Mouse (Mus musculus) forebrain, embryonic 13.5 days (tissue): ENCODE data around the gene Sipa1l1. TPM values are rescaled to one million over a fixed set of nuclear protein-coding genes. Genes with fewer than 3 reads are reported as not detected.
"Not testable (repeated sequence)": the region's sequence is repeated elsewhere in the genome, so short reads cannot be mapped to it uniquely, and the experiment has no call there.

Experiments
- ATAC-seq: fragments of 200-750 bp; cut with Nextera tagmentation; 2 replicates; pipeline ENCODE4 v1.8.0; 2017
- H3K27ac ChIP-seq: fragments of 300-500 bp; sonication (generic); 2 replicates; pipeline ENCODE4 v1.5.1; 2015; ENCODE audit warnings: inconsistent platforms, mild to moderate bottlenecking, moderate library complexity
- H3K27me3 ChIP-seq: fragments of 300-500 bp; sonication (generic); 2 replicates; pipeline ENCODE4 v1.6.1; 2015; ENCODE audit warnings: mild to moderate bottlenecking, inconsistent platforms
- H3K36me3 ChIP-seq: fragments of 300-500 bp; sonication (generic); 2 replicates; pipeline ENCODE4 v1.6.1; 2015; ENCODE audit warnings: mild to moderate bottlenecking, inconsistent platforms; ENCODE audit not compliant: poor library complexity, severe bottlenecking
- H3K4me1 ChIP-seq: fragments of 300-500 bp; sonication (generic); 2 replicates; pipeline ENCODE4 v1.6.1; 2015; ENCODE audit warnings: inconsistent platforms
- H3K4me2 ChIP-seq: fragments of 300-500 bp; sonication (generic); 2 replicates; pipeline ENCODE4 v1.6.1; 2015; ENCODE audit warnings: inconsistent platforms, mild to moderate bottlenecking, moderate library complexity
- H3K4me3 ChIP-seq: fragments of 300-500 bp; sonication (generic); 2 replicates; pipeline ENCODE4 v1.5.1; 2015; ENCODE audit warnings: mild to moderate bottlenecking, inconsistent platforms
- H3K9ac ChIP-seq: fragments of 300-500 bp; sonication (generic); 2 replicates; pipeline ENCODE4 v1.6.1; 2015; ENCODE audit warnings: mild to moderate bottlenecking, inconsistent platforms
- H3K9me3 ChIP-seq: fragments of 300-500 bp; sonication (generic); replicated peaks from 2 replicates; pipeline ENCODE4 v1.6.1; 2016; ENCODE audit warnings: inconsistent platforms
- WGBS: fragments of 180-500 bp; shearing (Covaris S2); methylation state at CpG from one replicate; pipeline ENCODE4 v1.1.7; 2015; 5-methylcytosine and 5-hydroxymethylcytosine counted together
- polyA plus RNA-seq: library from polyadenylated mRNA; unstranded; fragments of >200 nt; fragmentation: Nextera tagmentation; extraction: Ambion mirVana; gene quantifications from 2 replicates; pipeline ENCODE4 v1.2.1, GENCODE M21; 2015

Gene Sipa1l1
- polyA plus RNA-seq, 1 experiment from 2014 or later = 19.3 TPM

- WGBS = 94% methylated on average over 16 of the region's 16 CpGs
- H3K4me1 ChIP-seq = no peaks in the 10 kb centered on the region
- ATAC-seq = no peak
- no peak overlapping the region for H3K9ac ChIP-seq
- no peak overlapping the region for H3K4me3 ChIP-seq
- no peak overlapping the region for H3K27ac ChIP-seq
- no peak overlapping the region for H3K4me2 ChIP-seq
- H3K36me3 ChIP-seq = no peaks in the 10 kb centered on the region
- no peaks in the 10 kb centered on the region for H3K27me3 ChIP-seq
- H3K9me3 ChIP-seq = no peaks in the 10 kb centered on the region
Observed at GRCm38 (mm10) chr12:82158516-82158915, 10.6 kb upstream of the Sipa1l1 start.

GRCm38 (mm10) chr12:82159372-82159771 lies 9.7 kb upstream of the Sipa1l1 start:
- Histone ChIP-seq H3K4me3 (no peak overlapping the region), H3K9ac (no peak overlapping the region), H3K9me3 (no peaks in the 10 kb centered on the region), H3K4me1 (no peaks in the 10 kb centered on the region), H3K36me3 (no peaks in the 10 kb centered on the region), H3K27ac (no peak overlapping the region), H3K4me2 (no peak overlapping the region), H3K27me3 (no peaks in the 10 kb centered on the region)
- no peak for ATAC-seq
- 97% methylated on average over 3 of the region's 3 CpGs for WGBS

- 76% methylated on average over 4 of the region's 4 CpGs for WGBS
- ATAC-seq = no peak
- Histone ChIP-seq H3K4me3 (no peak overlapping the region), H3K4me1 (peaks cover 20% of the 10 kb centered on the region), H3K9me3 (no peaks in the 10 kb centered on the region), H3K36me3 (no peaks in the 10 kb centered on the region), H3K4me2 (peak overlapping the region; percentile 53), H3K27me3 (no peaks in the 10 kb centered on the region), H3K9ac (peak overlapping the region; percentile 53; the same call in 1 of the 2 replicates), H3K27ac (no peak overlapping the region; the same call in 1 of the 2 replicates)
Observed at GRCm38 (mm10) chr12:82165651-82166050, 3.5 kb upstream of the Sipa1l1 start.

- H3K4me2 ChIP-seq = peak overlapping the region; percentile 53
- H3K36me3 ChIP-seq = no peaks in the 10 kb centered on the region
- H3K27me3 ChIP-seq = no peaks in the 10 kb centered on the region
- H3K9ac ChIP-seq = peak overlapping the region; percentile 53; the same call in 1 of the 2 replicates
- WGBS = 11% methylated on average over 14 of the region's 14 CpGs
- peaks cover 25% of the 10 kb centered on the region for H3K4me1 ChIP-seq
- H3K9me3 ChIP-seq = no peaks in the 10 kb centered on the region
- H3K27ac ChIP-seq = no peak overlapping the region; the same call in none of the 2 replicates
- ATAC-seq = no peak
- H3K4me3 ChIP-seq = peak overlapping the region; percentile 8
Observed at GRCm38 (mm10) chr12:82166101-82166571, 3.0 kb upstream of the Sipa1l1 start.

GRCm38 (mm10) chr12:82169571-82170431 lies 681 bp downstream of the Sipa1l1 start:
- Histone ChIP-seq H3K4me2 (peak overlapping the region; percentile 89), H3K4me1 (peaks cover 54% of the 10 kb centered on the region), H3K36me3 (no peaks in the 10 kb centered on the region), H3K9ac (peak overlapping the region; percentile 93), H3K27ac (peak overlapping the region; percentile 96), H3K27me3 (no peaks in the 10 kb centered on the region), H3K4me3 (peak overlapping the region; percentile 91), H3K9me3 (no peaks in the 10 kb centered on the region)
- ATAC-seq = peak; percentile 72
- under 1% methylated on average over 75 of the region's 109 CpGs for whole genome bisulfite sequencing

- Histone ChIP-seq H3K9me3 (no peaks in the 10 kb centered on the region), H3K4me1 (peaks cover 54% of the 10 kb centered on the region), H3K27ac (peak overlapping the region; percentile 96), H3K36me3 (no peaks in the 10 kb centered on the region), H3K4me3 (peak overlapping the region; percentile 91), H3K27me3 (no peaks in the 10 kb centered on the region), H3K4me2 (peak overlapping the region; percentile 89), H3K9ac (peak overlapping the region; percentile 93)
- WGBS = under 1% methylated on average over 29 of the region's 29 CpGs
- ATAC-seq = no peak
Observed at GRCm38 (mm10) chr12:82170461-82171279, 1.6 kb downstream of the Sipa1l1 start.

- peak overlapping the region; percentile 93 for H3K9ac ChIP-seq
- H3K36me3 ChIP-seq = no peaks in the 10 kb centered on the region
- ATAC-seq = no peak
- peaks cover 45% of the 10 kb centered on the region for H3K4me1 ChIP-seq
- WGBS = 18% methylated on average over 10 of the region's 10 CpGs
- H3K9me3 ChIP-seq = no peaks in the 10 kb centered on the region
- H3K4me2 ChIP-seq = peak overlapping the region; percentile 89
- peak overlapping the region; percentile 91 for H3K4me3 ChIP-seq
- no peaks in the 10 kb centered on the region for H3K27me3 ChIP-seq
- H3K27ac ChIP-seq = no peak overlapping the region
Observed at GRCm38 (mm10) chr12:82171591-82171990, 2.5 kb downstream of the Sipa1l1 start.

GRCm38 (mm10) chr12:82173623-82174022 lies 4.5 kb downstream of the Sipa1l1 start:
- no peak for ATAC-seq
- H3K36me3 ChIP-seq = no peaks in the 10 kb centered on the region
- 95% methylated on average over 1 of the region's 1 CpGs for WGBS
- no peaks in the 10 kb centered on the region for H3K27me3 ChIP-seq
- H3K4me1 ChIP-seq = peaks cover 38% of the 10 kb centered on the region
- H3K4me2 ChIP-seq = no peak overlapping the region
- H3K27ac ChIP-seq = no peak overlapping the region
- H3K9ac ChIP-seq = no peak overlapping the region
- no peak overlapping the region for H3K4me3 ChIP-seq
- no peaks in the 10 kb centered on the region for H3K9me3 ChIP-seq

GRCm38 (mm10) chr12:82175709-82176108 lies 6.6 kb downstream of the Sipa1l1 start:
- Histone ChIP-seq H3K9me3 (no peaks in the 10 kb centered on the region; the same call in 1 of the 2 replicates), H3K4me1 (peaks cover 33% of the 10 kb centered on the region), H3K27ac (no peak overlapping the region), H3K36me3 (peaks cover 4% of the 10 kb centered on the region; the same call in 1 of the 2 replicates), H3K4me2 (no peak overlapping the region), H3K27me3 (no peaks in the 10 kb centered on the region), H3K4me3 (no peak overlapping the region), H3K9ac (no peak overlapping the region)
- WGBS = 99% methylated on average over 3 of the region's 3 CpGs
- no peak for ATAC-seq

- ATAC-seq = no peak
- Histone ChIP-seq H3K36me3 (peaks cover 18% of the 10 kb centered on the region), H3K9me3 (peaks cover 8% of the 10 kb centered on the region), H3K27me3 (no peaks in the 10 kb centered on the region), H3K4me3 (no peak overlapping the region), H3K4me2 (no peak overlapping the region), H3K4me1 (peaks cover 11% of the 10 kb centered on the region), H3K27ac (no peak overlapping the region), H3K9ac (no peak overlapping the region)
- WGBS = 92% methylated on average over 4 of the region's 4 CpGs
Observed at GRCm38 (mm10) chr12:82178636-82179035, 9.5 kb downstream of the Sipa1l1 start.

- H3K4me1 ChIP-seq = 0 out of 2 replicates have a peak, but pooled peaks cover under 1% of the 10 kb centered on the region
- no peaks in the 10 kb centered on the region for H3K27me3 ChIP-seq
- peaks cover 8% of the 10 kb centered on the region for H3K9me3 ChIP-seq
- no peak overlapping the region for H3K9ac ChIP-seq
- ATAC-seq = no peak
- peaks cover 18% of the 10 kb centered on the region for H3K36me3 ChIP-seq
- H3K27ac ChIP-seq = no peak overlapping the region
- H3K4me3 ChIP-seq = no peak overlapping the region
- no peak overlapping the region for H3K4me2 ChIP-seq
- WGBS = 90% methylated on average over 4 of the region's 4 CpGs
Observed at GRCm38 (mm10) chr12:82179626-82180025, 10.5 kb downstream of the Sipa1l1 start.

- H3K27me3 ChIP-seq, ATAC-seq, H3K4me2 ChIP-seq, H3K9ac ChIP-seq, H3K27ac ChIP-seq, H3K9me3 ChIP-seq, H3K4me3 ChIP-seq: not testable (repeated sequence)
- H3K4me1 ChIP-seq = peaks cover 12% of the 10 kb centered on the region
- H3K36me3 ChIP-seq = peaks cover 12% of the 10 kb centered on the region
Observed at GRCm38 (mm10) chr12:82186156-82186555, 17.0 kb downstream of the Sipa1l1 start.
